Mouse (Mus musculus) G1E (cell line): ENCODE measurements around the gene Dnajc25. TPM values are rescaled to one million over a fixed set of nuclear protein-coding genes. Genes with fewer than 3 reads are reported as not detected.

ENCODE experiments used
- ATAC-seq: 2 replicates; pipeline ENCODE4 v1.8.0; 2016; ENCODE audit warnings: mild to moderate bottlenecking; ENCODE audit not compliant: insufficient number of reproducible peaks, poor library complexity, low FRiP score, severe bottlenecking; ENCODE audit errors: extremely low read depth
- DNase-seq: peaks from one replicate; pipeline ENCODE4 v3.0.0; 2012; ENCODE audit warnings: low spot score
- H3K27me3 ChIP-seq: 2 replicates; pipeline ENCODE4 v1.6.1; 2012; ENCODE audit warnings: mild to moderate bottlenecking, low read length, inconsistent platforms; ENCODE audit not compliant: insufficient read depth
- H3K36me3 ChIP-seq: replicated peaks from 2 replicates; pipeline ENCODE3; 2012; ENCODE audit warnings: mild to moderate bottlenecking, inconsistent platforms
- H3K4me1 ChIP-seq: 2 replicates; pipeline ENCODE4 v1.6.1; 2012; ENCODE audit warnings: low read depth, low read length, inconsistent platforms, mixed read lengths; ENCODE audit not compliant: insufficient read depth
- H3K4me3 ChIP-seq: 2 replicates; pipeline ENCODE4 v1.5.1; 2012; ENCODE audit warnings: low read depth, mild to moderate bottlenecking, inconsistent platforms, low read length, moderate library complexity, mixed read lengths
- H3K9me3 ChIP-seq: replicated peaks from 2 replicates; pipeline ENCODE4 v1.6.1; 2012; ENCODE audit warnings: inconsistent platforms
- CTCF ChIP-seq: IDR thresholded peaks from 2 replicates; pipeline ENCODE4 v1.5.1; 2012; ENCODE audit warnings: low read depth, low read length, inconsistent platforms, mixed read lengths
- GATA1 ChIP-seq: IDR thresholded peaks from 2 replicates; pipeline ENCODE4 v1.6.1; 2012; ENCODE audit warnings: borderline replicate concordance, low read length, inconsistent platforms, mixed read lengths
- GATA2 ChIP-seq: IDR thresholded peaks from 2 replicates; pipeline ENCODE4 v1.6.1; 2012; ENCODE audit warnings: low read depth, low read length, inconsistent platforms, borderline replicate concordance
- POLR2AphosphoS5 ChIP-seq: IDR thresholded peaks from 2 replicates; pipeline ENCODE4 v1.6.1; 2012; ENCODE audit warnings: low read depth, low read length, inconsistent platforms; ENCODE audit not compliant: insufficient replicate concordance
- TAL1 ChIP-seq: conservative IDR thresholded peaks from 2 replicates; pipeline ENCODE4 v1.6.1; 2012; ENCODE audit warnings: low read depth, low read length, inconsistent platforms, mixed read lengths
- polyA plus RNA-seq: library from polyadenylated mRNA; stranded (reverse); fragments of >175 nt; gene quantifications from 2 replicates; pipeline ENCODE4 v1.2.3, GENCODE M21; 2012
- total RNA-seq, 2 experiments: library from RNA; stranded (forward) in 1 of 2; stranded (reverse) in 1 of 2; fragments of 200-1000 nt in 1 of 2; fragments of >200 nt in 1 of 2; fragmentation: Nextera tagmentation in 1 of 2; gene quantifications; 2 replicates each; pipeline ENCODE4 v1.2.3; 2014 to 2017

Gene Dnajc25
- total and polyA plus RNA-seq, 3 experiments, result 3.5 to 7.8 (median 6.4) TPM

DNA sequence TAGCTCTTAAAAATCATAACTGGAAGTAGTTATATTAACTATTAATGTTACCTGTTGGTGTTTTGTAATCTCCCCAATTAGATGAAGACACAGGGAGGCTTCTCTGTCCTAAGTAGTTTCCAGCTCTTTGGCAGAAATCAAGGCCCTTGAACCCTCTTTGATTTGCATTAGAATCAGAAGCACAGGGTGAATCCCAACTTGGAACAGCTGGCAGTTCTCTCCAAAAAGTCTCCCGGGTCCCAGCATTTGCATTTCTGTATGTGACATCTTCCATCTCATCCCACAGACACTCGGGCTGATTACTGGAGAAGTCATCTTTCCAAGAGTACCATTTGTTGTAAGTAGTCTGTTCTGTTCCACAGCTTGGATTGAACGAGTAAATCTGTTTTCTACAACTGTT, 52.4 kb downstream of the Dnajc25 start:
- H3K4me1 ChIP-seq, result no peaks in the 10 kb centered on the region
- no peak overlapping the region for H3K4me3 ChIP-seq
- TF ChIP-seq GATA1, result no peak
- TF ChIP-seq CTCF, result no peak
- no peak for TF ChIP-seq POLR2AphosphoS5
- TF ChIP-seq TAL1, result no peak
- no peak for TF ChIP-seq GATA2
- H3K27me3 ChIP-seq, result peaks cover 6% of the 10 kb centered on the region; the same call in 1 of the 2 replicates
- ATAC-seq (no peak), DNase-seq (no peak)
- H3K9me3 ChIP-seq, result no peaks in the 10 kb centered on the region
- peaks cover 9% of the 10 kb centered on the region for H3K36me3 ChIP-seq

GRCm38 (mm10) chr4:59051081-59051480, 56.2 kb downstream of the Dnajc25 start:
- no peaks in the 10 kb centered on the region for H3K36me3 ChIP-seq
- H3K4me3 ChIP-seq, result no peak overlapping the region
- DNase-seq (no peak), ATAC-seq (no peak)
- no peaks in the 10 kb centered on the region for H3K4me1 ChIP-seq
- H3K9me3 ChIP-seq, result no peaks in the 10 kb centered on the region
- TF ChIP-seq GATA1 (no peak), GATA2 (no peak), POLR2AphosphoS5 (no peak), CTCF (no peak), TAL1 (no peak)
- H3K27me3 ChIP-seq, result peaks cover 11% of the 10 kb centered on the region; the same call in 1 of the 2 replicates

DNA sequence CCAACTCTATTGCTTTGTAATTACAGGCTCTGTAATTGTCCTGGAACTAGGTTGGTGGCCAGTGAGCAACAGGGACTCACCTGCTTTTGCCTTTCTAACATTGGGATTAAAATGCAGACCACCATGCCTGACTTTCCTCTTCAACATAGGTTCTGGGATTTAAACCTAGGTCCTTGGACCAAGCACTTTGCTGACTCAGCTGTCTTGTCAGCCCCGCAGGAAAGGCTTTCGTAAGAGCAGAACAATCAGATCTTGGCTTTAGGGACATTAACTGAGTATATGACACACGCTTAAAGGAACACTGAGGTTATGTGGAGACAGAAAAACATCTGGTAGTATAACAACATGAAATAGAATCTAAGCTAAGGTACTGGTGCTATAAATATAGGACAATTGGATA, 63.1 kb downstream of the Dnajc25 start:
- peaks cover 15% of the 10 kb centered on the region for H3K27me3 ChIP-seq
- no peak for ATAC-seq
- TF ChIP-seq GATA2, result no peak
- TF ChIP-seq GATA1, result no peak
- no peak for TF ChIP-seq TAL1
- TF ChIP-seq POLR2AphosphoS5, result no peak
- no peak for TF ChIP-seq CTCF
- DNase-seq, result no peak
- H3K9me3 ChIP-seq, result no peaks in the 10 kb centered on the region
- H3K36me3 ChIP-seq, result no peaks in the 10 kb centered on the region
- H3K4me1 ChIP-seq, result no peaks in the 10 kb centered on the region
- no peak overlapping the region for H3K4me3 ChIP-seq

DNA sequence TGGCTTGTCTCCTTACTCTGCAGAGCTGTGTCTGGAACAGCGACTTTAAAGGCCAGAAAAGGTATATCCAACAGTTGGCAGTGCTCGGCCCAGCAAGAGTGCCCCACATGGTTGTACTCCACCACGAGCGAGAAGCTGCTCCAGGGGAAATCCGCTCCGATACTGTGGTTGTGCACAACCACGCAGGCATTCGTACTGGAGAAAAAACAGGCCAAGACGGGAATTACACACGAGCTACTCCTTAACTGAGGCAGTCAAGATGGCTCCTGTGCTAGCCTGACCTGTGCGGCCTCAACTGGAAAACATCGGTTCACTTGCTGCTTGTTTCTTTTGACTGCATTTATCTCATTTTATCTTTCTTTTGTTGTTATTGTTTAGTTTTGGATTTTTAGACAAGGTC, 67.7 kb downstream of the Dnajc25 start:
- TF ChIP-seq GATA2 (no peak), TAL1 (no peak), GATA1 (no peak), POLR2AphosphoS5 (no peak)
- DNase-seq (no peak), ATAC-seq (no peak)
- no peaks in the 10 kb centered on the region for H3K36me3 ChIP-seq
- H3K4me1 ChIP-seq, result no peaks in the 10 kb centered on the region
- H3K27me3 ChIP-seq, result peaks cover 11% of the 10 kb centered on the region
- H3K4me3 ChIP-seq, result no peak overlapping the region
- H3K9me3 ChIP-seq, result no peaks in the 10 kb centered on the region

DNA sequence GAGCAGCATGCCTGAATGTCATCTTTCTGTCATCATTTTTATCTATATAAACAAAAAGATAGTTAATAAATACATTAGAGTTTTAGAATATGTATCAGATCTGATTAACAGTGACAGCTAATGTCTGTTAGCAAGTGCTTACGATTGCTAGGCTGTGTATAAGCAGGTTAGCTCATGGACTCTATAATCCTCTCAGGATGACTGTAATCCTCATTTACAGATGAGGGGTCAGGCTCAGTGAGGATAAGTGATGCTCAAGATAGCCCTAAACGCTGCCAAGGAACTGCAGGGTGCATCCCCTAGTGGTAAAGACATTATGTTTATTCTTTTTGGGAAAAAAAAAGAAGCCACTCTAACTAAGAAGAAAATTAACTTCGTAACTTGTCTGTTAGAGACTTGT, 74.4 kb downstream of the Dnajc25 start:
- DNase-seq, result no peak
- Histone ChIP-seq H3K27me3 (peaks cover 14% of the 10 kb centered on the region), H3K4me1 (peaks cover 3% of the 10 kb centered on the region; the same call in 1 of the 2 replicates), H3K9me3 (no peaks in the 10 kb centered on the region), H3K4me3 (no peak overlapping the region), H3K36me3 (no peaks in the 10 kb centered on the region)
- ATAC-seq, result no peak
- TF ChIP-seq GATA2 (no peak), GATA1 (no peak), CTCF (no peak), TAL1 (no peak), POLR2AphosphoS5 (no peak)

Other genes starting within 250 kb of the Dnajc25 start
- not detected in 2 replicates for gene Olfr267, start 207.3 kb upstream of the Dnajc25 start, total RNA-seq (2014; fragmentation: Nextera tagmentation)
- gene Olfr267, start 207.3 kb upstream of the Dnajc25 start, total RNA-seq (2017), result 0.16 and 0.46 TPM in 2 replicates
- not detected in 2 replicates for gene Olfr267, start 207.3 kb upstream of the Dnajc25 start, polyA plus RNA-seq
- gene Ecpas, start 82.3 kb upstream of the Dnajc25 start, total RNA-seq (2014; fragmentation: Nextera tagmentation), result 243 and 278 TPM in 2 replicates
- gene Ecpas, start 82.3 kb upstream of the Dnajc25 start, total RNA-seq (2017), result 91.0 and 92.5 TPM in 2 replicates
- 27.1 and 28.7 TPM in 2 replicates for gene Ecpas, start 82.3 kb upstream of the Dnajc25 start, polyA plus RNA-seq
- not detected in 2 replicates for gene Zkscan16, start 51.4 kb upstream of the Dnajc25 start, total RNA-seq (2014; fragmentation: Nextera tagmentation)
- 0.12 and 0.22 TPM in 2 replicates for gene Zkscan16, start 51.4 kb upstream of the Dnajc25 start, total RNA-seq (2017)
- not detected in 2 replicates for gene Zkscan16, start 51.4 kb upstream of the Dnajc25 start, polyA plus RNA-seq
- 4.4 and 5.0 TPM in 2 replicates for gene Ptgr1, start 7.9 kb upstream of the Dnajc25 start, total RNA-seq (2014; fragmentation: Nextera tagmentation)
- gene Ptgr1, start 7.9 kb upstream of the Dnajc25 start, total RNA-seq (2017), result 13.8 and 14.5 TPM in 2 replicates
- 0.18 and 0.42 TPM in 2 replicates for gene Ptgr1, start 7.9 kb upstream of the Dnajc25 start, polyA plus RNA-seq
- not detected in 2 replicates for gene Gm20503, start 8.1 kb downstream of the Dnajc25 start, total RNA-seq (2014; fragmentation: Nextera tagmentation)
- gene Gm20503, start 8.1 kb downstream of the Dnajc25 start, total RNA-seq (2017), result 0.35 TPM in 1 of 2 replicates, not detected in the other
- gene Gm20503, start 8.1 kb downstream of the Dnajc25 start, polyA plus RNA-seq, result not detected in 2 replicates
- gene Gng10, start 40.0 kb downstream of the Dnajc25 start, total RNA-seq (2014; fragmentation: Nextera tagmentation), result 73.4 and 75.2 TPM in 2 replicates
- 121 and 127 TPM in 2 replicates for gene Gng10, start 40.0 kb downstream of the Dnajc25 start, total RNA-seq (2017)
- gene Gng10, start 40.0 kb downstream of the Dnajc25 start, polyA plus RNA-seq, result 19.9 and 21.9 TPM in 2 replicates
- 0.68 and 1.5 TPM in 2 replicates for gene AI481877, start 143.9 kb downstream of the Dnajc25 start, total RNA-seq (2014; fragmentation: Nextera tagmentation)
- gene AI481877, start 143.9 kb downstream of the Dnajc25 start, total RNA-seq (2017), result 0.05 and 0.06 TPM in 2 replicates
- gene AI481877, start 143.9 kb downstream of the Dnajc25 start, polyA plus RNA-seq, result not detected in 2 replicates
- 622 and 664 TPM in 2 replicates for gene Ugcg, start 194.2 kb downstream of the Dnajc25 start, total RNA-seq (2014; fragmentation: Nextera tagmentation)
- gene Ugcg, start 194.2 kb downstream of the Dnajc25 start, total RNA-seq (2017), result 341 and 382 TPM in 2 replicates
- 142 and 168 TPM in 2 replicates for gene Ugcg, start 194.2 kb downstream of the Dnajc25 start, polyA plus RNA-seq